Mouse (Mus musculus): ENCODE results near the gene Zfp609. TPM values are rescaled to one million over a fixed set of nuclear protein-coding genes. Genes with fewer than 3 reads are reported as not detected.

Zfp609 gene
- total RNA-seq (2017) = 4.9 and 11.9 TPM in 2 replicates

DNA sequence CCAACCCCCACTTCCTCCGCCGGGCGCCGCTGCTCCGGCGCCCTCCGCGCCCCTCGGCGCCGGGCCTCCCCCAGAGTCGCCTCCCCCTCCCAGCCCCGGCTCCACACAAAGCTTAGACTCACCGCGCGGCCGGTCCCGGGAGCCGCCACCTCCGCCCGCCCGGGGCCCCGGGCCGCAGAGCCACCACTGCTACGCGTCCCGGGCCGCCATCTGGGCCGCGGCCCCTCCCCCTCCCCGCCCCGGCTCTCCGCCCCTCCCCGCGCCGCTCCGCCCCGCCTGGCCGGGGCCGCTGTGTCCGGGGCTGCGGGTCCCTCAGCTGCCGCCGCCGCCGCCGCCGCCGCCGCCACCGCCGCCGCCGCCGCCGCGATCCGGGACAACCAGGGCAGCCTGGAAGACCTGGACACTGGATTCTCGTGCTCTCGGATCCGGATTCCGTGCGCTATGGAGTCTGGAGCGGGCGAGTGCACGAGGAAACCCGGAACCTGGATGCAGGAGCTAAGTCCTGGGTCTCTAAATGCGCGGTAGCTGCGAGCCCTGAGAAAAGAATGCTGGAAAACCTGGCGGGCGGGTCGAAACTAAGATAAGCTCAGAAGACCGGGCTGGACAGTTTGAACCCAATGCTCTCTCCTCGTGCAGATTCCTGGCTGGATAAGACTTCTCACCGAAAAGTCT, at the start of gene Zfp609:
Gene Zfp609, minus strand, starts transcription at position 221 of the 672 bp plus-strand sequence.
- peak; percentile 72 for ATAC-seq (replicated peaks; ENCODE audit: low read depth, poor library complexity, severe bottlenecking)

DNA sequence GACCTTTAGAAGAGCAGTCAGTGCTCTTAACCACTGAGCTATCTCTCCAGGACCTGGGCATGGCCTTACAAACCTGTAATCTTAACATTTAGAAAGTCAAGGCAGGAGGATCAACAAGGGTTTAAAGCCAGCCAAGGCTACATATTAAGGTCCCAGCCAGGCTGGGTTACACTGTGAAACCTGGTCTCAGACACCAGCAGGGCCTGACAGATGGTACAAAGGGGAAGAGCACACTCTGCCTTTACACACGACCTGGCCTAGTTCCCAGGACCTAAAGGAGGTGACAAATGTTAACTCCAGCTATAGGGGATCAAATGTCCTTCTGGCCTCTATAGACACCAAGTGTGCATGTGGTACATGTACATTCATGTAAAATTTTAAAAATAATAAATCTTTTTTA, 32.3 kb upstream of the Zfp609 start:
- ATAC-seq (replicated peaks; ENCODE audit: low read depth, poor library complexity, severe bottlenecking) = no peak

DNA sequence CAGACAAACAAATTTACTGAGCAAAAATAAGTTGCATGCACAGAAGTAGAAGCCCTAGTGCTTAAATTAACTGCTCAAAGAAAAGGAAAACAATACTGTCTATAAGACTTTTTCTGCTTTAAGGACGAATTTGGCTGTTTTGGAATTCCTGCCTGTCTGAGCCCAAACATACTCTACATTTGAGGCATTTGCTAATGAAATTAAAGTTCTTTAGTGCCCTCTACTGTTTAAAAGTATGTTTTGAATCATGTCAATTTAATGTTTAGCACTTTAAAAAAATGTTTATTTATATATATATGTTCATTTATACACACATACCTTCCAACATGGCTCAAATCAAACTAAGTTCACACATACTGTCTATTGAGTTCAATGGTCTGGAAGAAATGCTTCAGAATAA, 22.8 kb upstream of the Zfp609 start:
- ATAC-seq (replicated peaks; ENCODE audit: low read depth, poor library complexity, severe bottlenecking) = 0 out of 2 replicates have a peak, but pooled peaks have one; percentile 40

DNA sequence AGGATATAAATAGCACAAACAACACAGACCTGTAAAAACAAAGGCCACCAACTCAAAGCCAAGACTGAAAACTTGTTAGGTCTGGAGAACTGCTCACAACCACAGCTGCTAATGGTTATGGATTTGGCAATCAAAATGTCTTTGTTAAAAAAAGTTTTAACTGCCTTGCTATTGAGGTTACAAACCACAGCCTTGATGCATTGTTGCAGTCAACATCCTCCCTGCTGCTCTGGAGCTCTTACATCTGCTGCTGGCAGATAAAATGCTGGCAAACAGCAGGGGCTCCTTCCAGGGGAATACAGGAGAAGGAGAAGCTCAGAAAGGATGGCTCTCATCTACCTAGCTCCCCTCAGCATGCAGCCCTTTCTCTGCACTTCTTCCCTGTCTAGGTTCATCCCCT, 20.8 kb upstream of the Zfp609 start:
- peak; percentile 78 for ATAC-seq (replicated peaks; ENCODE audit: low read depth, poor library complexity, severe bottlenecking)

DNA sequence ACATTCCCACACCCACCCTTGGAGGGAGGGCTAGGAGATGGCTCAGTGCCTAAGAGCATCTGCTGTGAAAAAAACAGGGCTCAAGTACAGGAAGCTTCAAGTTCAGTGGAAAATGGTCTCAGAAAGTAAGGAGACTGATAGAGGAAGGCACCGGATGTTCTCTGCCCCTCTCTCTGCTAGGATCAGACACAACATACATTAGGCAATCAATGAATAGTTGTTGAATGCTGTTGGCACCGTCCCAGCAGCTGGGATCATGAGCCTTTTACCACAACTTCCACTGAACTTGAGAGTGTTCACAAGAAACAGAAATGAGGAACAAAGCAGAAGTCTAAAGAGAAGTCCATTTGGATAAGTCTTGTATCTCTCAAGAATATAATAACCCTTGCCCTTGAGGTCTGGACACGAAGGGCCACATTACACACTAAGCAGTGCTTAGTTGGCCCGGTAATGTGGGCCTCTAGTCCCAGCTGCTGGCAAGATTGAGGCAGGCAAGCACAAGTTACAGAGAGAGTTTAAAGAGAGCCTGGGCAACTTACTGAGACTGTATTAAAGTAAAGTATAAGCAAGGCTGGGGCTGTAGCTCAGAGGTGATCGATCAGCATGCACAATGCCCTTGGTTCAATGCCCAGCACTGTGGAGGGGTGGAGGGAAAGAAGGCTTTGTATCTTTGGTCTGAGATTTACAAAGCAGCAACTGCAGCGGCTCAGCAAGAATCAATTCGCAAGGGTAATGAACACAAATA, 17.2 kb upstream of the Zfp609 start:
- ATAC-seq (replicated peaks; ENCODE audit: low read depth, poor library complexity, severe bottlenecking) = peak; percentile 75

DNA sequence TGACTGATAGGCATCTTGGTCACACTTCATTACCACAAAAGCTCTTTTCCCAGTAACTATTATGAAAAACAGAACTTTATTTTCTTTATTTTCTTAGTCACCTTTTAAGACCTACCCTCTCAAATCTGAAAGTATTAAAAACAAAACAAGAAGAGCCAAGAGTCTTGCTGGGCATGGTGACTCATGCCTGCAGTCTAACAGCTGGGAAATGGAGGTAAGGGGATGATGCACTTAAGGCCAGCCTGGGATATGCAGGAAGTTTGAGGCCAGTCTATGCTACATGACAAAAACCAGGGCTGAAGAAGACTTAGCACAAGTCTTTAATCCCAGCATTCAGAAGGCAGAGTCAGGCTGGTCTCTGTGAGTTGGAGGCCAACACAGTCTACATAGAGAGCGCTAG, 12.5 kb upstream of the Zfp609 start:
- ATAC-seq (replicated peaks; ENCODE audit: low read depth, poor library complexity, severe bottlenecking) = no peak

DNA sequence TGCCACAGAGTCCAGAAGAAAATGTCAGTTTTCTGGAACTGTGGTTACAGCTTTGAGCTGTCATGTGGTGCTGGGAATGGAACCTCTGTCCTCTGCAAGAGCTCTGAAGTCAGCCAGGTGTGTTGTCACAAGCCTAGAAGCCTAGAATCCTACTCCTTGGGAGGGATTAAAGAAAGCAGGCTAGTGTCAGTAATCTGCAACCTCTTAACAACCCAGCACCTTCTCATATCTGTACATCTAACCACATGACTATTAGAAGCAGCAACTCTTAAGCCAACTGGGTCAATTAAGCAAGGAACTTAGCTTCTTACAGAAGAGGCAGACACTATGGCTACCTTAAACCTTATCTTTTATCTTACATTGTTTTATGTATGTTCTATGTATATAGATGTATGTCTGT, 9.6 kb upstream of the Zfp609 start:
- ATAC-seq (replicated peaks; ENCODE audit: low read depth, poor library complexity, severe bottlenecking) = no peak

DNA sequence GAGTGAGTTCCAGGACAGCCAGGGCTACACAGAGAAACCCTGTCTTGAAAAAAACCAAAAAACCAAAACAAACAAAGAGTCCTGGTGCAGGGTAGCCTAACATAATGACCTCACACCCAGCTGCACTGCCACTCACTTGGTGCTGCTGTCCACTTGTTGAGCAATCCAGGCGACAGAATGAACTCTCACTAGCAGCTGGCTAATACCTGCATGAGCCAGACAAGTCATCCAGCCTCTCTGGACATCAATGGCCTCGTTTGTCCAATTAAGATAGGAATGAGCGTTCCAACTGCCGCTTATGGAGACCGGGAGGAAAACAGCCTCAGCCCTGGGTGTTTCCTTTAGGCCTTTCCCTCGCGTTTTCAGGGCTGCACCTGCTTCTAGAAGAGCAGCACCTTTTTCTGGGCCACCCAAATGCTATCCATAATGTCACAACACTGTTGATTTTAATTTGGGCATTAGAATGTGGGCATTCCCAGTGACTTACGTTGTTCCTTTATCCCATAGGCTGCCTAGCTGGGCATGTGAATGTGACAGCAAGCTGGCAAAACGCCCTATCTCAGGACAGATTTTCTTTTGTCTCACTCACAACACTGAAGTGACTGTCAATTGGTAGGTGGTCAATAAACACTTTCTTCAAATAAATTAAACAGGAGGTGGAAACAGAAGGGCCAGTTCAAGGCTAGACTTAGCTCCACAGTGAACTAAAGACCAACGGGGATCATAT, 7.4 kb upstream of the Zfp609 start:
- no peak for ATAC-seq (replicated peaks; ENCODE audit: low read depth, poor library complexity, severe bottlenecking)

DNA sequence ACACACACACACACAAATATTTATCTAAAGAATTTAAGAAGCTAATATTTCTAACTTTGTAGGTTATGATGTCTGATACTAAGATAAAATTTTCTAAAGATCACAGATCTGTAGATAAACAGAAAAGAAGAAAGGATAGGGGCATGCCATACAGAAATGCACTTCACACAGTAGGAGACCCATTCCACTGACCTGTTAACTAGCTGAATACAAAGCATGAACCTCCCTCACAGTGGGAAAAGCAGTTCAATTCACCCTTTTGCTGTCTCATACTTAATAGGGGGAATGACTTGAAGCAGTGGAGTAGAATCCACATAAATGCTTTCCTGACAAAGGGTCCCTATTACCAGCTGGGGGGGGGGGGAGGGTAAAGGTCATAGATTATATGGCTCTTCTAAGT, 6.3 kb upstream of the Zfp609 start:
- no peak for ATAC-seq (replicated peaks; ENCODE audit: low read depth, poor library complexity, severe bottlenecking)

DNA sequence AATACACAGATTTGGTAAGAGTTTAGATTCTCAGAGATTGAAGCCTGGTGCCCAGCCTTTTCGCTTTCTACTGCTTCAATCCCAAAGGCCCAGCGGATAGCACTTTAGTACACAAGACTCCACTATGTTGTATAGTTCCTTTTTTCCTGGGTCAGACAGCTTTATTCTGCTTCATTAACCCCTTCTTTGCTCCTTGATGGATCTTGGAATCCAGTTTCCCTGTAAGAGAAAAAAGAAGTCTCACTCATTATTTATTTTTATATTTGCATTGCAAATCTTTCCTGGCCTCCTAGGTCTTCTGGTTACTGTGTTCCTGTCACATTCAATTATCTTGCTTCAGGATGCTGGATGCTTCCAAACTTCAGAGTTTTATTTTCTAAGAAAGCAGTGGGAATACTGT, 5.9 kb upstream of the Zfp609 start:
- no peak for ATAC-seq (replicated peaks; ENCODE audit: low read depth, poor library complexity, severe bottlenecking)

DNA sequence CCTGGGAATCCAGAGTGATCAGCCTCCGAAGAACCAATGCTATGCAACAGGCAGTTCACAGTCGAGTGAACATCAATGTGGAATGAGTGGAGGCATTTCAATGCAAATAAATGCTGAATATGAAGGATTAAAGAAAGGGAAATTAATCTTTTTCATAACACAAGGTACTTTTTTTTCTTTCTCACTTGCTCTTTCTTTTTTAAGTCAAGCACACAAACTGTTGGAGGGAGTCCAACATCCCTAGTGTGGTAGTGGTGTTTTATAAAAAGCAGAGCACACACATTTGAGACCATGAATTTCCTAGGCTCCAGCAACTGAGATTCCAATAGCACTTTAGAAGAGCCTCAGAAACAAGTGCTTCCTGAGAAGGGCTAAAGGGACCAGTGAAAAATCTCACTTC, 4.7 kb upstream of the Zfp609 start:
- ATAC-seq (replicated peaks; ENCODE audit: low read depth, poor library complexity, severe bottlenecking) = no peak

DNA sequence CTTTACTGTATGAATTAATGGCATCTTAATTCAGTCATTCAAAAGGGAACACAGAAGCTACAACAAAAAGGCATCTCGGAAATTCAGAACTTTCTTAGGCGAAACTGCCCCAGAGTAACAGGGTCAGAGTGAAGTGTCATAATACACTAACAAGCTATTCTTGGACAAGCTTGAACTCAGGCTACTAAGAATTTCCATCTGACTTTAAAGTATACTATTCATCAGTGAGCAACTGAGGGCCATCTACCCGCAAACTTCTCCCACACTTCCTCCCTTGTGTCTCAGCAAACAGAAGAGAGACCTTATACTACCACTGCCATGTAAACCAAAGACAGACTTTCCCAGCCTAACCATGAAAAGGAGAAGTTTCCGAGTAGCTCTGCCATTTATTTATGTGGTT, 3.8 kb upstream of the Zfp609 start:
- ATAC-seq (replicated peaks; ENCODE audit: low read depth, poor library complexity, severe bottlenecking) = peak; percentile 27; the same call in 1 of the 2 replicates

DNA sequence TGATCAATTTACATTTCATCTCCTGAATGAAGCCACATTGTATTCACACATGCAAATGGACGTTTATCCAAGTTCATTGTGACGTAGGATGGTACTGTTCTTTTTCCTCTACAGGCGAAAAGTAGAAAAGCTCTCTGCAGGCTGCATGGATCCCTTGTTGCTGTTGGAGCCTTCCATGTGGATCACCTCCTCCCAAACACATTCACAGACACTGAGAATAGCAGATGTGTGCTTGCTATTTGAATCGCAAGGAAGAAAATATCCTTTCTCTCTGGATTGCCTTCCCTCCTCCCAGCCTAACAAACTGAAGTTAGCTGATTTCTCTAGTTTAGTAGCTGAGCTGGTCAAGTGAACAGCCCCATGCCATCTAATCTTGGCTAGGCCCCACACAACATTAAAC, 2.9 kb upstream of the Zfp609 start:
- ATAC-seq (replicated peaks; ENCODE audit: low read depth, poor library complexity, severe bottlenecking) = no peak

DNA sequence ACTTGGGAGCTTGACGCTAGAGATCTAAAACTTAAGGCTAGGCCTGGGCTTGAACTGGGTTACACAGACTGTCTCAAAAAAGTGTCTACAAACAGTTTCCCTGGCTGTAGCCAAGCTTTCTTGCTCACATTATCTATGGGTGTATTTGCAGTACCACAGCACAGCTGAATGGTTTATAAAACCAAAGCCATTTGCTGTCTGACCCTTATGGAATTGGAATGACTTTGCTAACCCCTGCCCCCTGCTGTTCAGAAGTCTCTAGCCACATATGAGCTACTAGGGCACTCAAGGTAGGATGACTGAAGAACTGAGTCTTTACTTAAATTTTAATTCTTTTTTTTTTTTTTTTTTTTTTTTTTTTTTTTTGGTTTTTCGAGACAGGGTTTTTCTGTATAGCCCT, 2.0 kb upstream of the Zfp609 start:
- ATAC-seq (replicated peaks; ENCODE audit: low read depth, poor library complexity, severe bottlenecking) = peak; percentile 51

DNA sequence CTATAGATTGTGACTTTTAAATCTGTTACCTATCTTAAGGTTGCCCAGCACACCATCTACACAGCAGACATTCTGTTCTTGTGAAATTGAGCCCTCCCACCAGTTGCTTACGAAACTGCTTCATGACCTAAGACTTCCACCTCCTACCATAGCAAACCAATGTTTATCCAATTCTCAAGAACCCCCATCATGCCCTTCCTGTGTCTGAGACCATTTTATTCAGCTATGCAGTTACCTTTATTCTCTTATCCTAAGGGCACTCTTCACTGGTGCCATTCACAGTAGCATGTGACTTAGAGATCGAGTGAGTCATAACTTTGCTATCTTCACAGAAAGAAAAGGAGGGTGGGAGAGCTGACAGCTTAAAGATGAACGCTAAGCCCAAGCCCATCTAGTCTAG, 1.1 kb upstream of the Zfp609 start:
- no peak for ATAC-seq (replicated peaks; ENCODE audit: low read depth, poor library complexity, severe bottlenecking)

DNA sequence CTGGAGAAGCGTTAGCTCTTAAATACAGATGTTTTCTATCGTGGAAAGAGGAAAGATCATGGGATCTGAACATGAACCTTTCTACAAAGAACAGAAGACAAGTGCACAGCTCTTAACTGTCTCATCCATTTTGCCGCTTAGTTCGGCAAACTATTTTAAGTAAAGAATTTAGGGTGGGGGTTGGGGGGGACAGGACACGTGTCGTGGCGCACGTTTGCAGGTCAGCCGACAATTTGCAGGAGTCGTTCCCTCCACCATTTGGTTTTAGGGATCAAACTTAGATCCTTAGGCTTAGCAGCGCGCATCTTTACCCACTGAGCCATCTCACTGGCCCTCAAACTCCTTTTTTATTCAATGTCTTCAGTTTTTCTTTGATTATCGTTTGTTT, 646 bp upstream of the Zfp609 start:
- ATAC-seq (replicated peaks; ENCODE audit: low read depth, poor library complexity, severe bottlenecking) = no peak

DNA sequence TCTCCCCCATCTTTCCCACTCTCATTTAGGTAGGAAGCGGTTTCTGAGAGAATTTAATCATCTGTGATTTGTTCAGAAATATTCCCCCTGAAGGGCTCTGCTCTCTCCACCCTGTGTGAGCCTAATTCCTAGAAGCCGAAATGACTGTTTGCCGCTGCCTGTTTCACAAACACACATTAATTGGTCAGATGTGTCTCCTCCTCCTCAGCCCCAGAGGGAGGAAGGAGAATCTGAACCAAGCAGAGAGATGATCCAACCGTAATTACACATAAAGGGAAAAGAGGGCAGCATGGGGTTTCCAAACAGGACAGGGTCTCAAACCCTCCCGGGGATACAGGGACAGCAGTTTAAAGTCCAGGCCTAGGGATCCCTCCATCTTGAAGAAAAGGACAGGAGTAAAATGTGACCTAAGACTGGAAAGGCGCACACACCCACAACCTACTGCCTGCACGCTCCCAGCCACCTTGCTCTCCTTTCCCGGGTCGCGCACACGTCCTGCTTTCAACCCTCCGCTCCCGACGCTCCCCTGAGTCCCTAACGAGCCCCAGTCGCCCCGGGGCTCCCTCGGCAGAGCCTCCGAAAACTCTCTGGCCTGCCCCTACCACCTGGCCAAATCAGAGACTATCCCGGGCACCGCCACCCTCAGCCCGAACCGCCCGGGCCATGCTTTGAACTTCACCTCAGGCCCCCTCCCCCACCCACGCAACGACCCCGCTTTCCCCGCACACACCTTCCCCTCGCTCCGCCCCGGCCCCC, 598 bp downstream of the Zfp609 start:
- ATAC-seq (replicated peaks; ENCODE audit: low read depth, poor library complexity, severe bottlenecking) = peak; percentile 24; the same call in 1 of the 2 replicates

DNA sequence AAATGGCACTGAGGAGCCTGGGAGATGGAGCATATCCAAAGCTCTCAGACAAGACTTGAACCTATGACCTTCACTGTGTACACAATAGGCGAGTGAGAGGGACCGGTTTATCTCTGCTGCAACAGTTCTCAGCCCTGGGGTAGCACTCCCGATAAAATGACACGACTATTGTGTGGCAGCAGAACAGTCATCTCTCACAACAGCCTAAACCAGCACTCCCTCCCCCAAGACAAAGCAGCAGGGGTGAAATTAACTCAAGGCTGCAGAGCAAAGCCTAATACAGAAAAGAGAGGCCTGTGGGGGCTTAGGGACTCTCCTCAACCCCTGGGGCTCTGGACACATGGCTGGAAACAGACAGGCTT, 1.2 kb downstream of the Zfp609 start:
- ATAC-seq (replicated peaks; ENCODE audit: low read depth, poor library complexity, severe bottlenecking) = no peak

DNA sequence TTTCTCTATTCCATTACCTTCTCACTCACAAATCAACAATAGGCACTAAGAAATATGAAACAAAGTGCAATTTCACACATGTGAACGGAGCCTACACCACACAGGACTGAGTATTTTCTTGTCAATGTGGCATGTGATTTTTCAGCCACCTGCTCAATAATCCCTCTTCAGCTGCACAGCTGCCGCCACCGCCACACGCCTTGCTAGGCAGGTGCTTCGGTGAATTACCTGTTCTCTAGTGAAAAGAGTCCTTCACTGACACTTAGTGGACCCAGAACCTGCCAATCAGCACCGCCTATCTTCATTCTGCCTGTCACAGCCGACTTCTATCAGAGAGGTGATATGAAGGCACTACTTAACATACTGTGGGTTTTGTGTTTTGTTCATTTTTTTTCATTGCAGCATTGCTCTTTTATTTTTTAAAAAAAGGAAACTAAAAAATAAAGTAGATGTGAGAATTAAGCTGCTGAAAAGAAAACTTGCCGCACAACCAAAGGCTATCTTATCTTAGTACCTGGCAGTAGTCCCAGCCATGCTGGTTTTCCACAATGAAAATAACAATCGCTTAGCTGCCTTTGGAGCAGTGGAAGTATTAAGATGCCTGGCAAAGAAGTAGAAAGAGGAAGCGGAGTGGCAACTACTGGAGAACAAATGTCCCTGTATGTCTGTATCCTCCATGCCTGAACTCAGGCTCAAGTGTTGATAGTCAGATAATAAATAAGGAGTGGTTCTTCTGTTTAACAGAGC, 3.5 kb downstream of the Zfp609 start:
- no peak for ATAC-seq (replicated peaks; ENCODE audit: low read depth, poor library complexity, severe bottlenecking)

DNA sequence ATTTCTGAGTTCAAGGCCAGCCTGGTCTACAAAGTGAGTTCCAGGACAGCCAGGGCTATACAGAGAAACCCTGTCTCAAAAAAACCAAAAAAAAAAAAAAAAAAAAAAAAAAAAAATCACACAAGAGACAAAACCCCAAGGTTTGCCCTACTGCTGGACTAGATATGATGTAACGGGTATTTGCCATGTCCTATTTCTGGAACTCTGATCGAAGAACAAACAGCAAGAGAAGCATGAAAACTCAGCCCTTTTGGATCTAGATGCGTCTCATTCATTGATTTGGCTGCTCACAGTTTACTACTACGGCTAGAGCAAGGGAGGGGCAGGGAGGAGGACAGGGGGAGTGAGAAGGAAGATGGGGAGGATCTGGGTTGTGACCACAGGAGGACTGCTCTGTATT, 5.4 kb downstream of the Zfp609 start:
- no peak for ATAC-seq (replicated peaks; ENCODE audit: low read depth, poor library complexity, severe bottlenecking)

All from common myeloid progenitor, adult 5-6 weeks (primary cell).